Mouse (Mus musculus): ENCODE measurements at regions not wholly inside any gene's neighbourhood (a gene's known extent, or its start where the extent isn't known, plus 50 kb on each side); places are given as distances from the start of the nearest gene placed in this dataset.

DNA sequence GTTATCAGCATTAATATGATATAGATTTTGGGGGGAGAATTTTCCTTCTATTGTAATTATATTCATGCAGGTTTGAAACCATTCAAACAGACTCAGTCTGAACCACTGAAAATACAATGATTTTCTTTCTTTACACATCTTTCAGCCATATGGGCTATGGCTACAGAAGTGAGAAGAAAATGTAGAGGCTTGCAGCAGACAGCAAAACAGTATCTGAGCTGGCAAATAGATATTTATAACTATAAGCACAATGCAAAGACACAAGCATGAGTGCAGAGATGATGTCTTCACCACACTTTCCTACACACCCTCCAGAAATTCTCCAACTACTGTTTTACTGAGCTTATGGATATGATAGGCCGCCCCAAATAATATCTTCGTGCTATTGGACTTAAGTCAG is 92.6 kb upstream of the Klf6 start:
- in situ Hi-C loops (cut with MboI, MseI): loop anchor here (5.0 to 10.0 kb wide), 3 partner anchors 51 to 206 kb away; partner anchors contain the start of gene Klf6

DNA sequence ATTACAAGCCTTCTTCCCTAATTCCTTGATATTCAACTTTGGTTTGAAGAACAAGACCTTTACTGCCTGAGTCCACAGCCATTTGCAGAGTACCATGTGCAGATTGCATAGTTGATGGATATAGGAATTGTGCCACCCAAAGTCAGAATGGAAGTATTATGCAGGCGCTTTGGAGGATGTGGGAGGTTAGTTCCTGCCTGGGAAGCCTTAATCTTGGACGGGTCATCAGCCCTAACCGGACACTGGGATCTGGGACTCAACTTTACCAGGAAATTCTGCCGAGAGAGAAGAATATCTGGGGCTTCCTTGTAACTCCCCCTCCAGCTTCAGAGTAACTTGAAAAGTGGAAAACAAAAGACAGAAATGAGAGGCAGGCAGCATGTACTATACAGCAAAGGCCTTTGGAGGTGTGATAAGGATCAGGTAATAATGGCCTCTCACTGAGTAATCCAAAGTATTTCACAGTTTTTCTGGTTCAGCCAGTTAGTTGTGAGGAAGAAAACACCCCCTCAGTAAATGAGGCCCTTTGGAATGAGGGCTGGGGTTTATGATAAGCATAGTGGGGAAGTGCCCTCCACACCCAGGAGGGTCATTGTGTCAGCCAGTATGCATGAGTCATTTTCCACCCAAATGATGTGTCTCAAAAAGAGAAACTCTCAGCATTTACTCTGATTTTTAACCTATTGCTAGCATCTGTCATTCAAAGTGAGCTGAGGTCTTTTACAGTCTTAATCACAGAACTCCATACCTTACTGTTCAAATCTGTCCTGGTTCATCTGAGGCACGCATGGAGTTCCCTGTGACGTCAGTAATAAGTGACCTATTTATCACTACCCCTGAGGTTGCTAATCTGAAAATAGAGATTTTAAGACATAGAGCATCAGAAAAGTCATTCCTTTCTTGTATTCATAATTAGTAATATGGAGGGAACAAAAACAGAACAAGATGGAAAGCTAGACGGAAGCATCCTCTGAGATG is 91.7 kb upstream of the Klf6 start:
- in situ Hi-C loops (cut with MboI, MseI): loop anchor here (5.0 to 10.0 kb wide), 4 partner anchors 52 to 257 kb away; partner anchors contain the start of gene Klf6

DNA sequence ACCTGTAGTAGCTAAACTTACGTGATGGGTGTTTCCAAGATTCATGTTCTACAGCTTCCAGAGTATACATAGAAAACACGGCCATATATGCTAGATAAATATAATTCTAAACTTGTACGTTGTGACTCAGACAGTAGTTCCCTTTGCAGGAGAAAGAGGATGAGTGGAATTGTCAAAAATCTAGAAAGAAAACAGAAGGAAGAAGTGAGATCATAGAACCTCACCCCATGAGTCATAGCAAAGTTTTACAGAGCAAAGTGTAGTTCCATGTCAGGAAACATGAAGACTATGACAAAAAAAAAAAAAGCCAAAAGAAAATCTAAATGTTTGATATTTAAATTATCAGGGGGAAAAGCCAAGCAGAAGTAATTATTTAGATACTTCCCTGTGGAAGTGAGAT is 87.5 kb upstream of the Klf6 start:
- in situ Hi-C loops (cut with MboI, MseI): loop anchor here (5.0 kb wide), 1 partner anchor 262 kb away; no protein-coding TSS in a partner anchor

DNA sequence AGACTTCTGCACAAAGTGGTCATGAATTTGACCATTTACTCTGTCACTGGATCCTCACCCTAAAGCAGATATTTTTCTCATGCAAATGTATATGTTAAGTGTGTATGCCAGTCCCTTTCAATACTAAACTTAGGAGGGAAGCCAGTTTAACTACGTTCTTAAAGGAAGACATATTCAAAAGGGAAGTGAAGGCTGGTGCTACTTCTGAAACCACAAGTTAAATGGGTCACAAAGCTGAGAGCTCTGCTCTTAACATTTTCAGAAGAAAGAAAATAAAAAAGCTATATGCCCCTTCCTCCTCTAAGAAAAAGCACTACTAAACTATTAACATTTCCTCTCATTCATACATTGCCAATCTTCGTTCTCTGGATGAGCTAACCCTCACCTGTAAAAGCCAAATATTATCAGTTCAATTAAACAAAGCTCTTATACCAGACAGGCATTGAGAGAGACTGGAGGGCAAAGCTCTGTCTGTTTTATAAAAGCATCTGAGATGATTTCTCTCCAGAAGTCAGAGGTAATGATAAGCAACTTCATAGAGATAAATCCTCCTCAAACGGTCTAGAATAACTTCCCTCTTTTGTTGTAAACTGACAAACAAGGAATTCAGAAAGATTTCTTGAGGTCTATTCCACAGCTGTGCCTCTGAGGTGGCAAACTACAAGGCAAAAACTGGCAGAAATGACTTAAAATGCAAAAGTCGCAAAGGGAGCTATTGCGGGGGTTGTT is 82.7 kb upstream of the Klf6 start:
- in situ Hi-C loops (cut with MboI, MseI): no loop called here

- in situ Hi-C loops (cut with MboI, MseI): no loop called here
These were observed 81.9 kb upstream of the Klf6 start for GRCm38 (mm10) chr13:5779410-5779809.

GRCm38 (mm10) chr13:5782540-5782939 is 78.7 kb upstream of the Klf6 start:
- in situ Hi-C loops (cut with MboI, MseI): no loop called here

GRCm38 (mm10) chr13:5787114-5787513 is 74.2 kb upstream of the Klf6 start:
- in situ Hi-C loops (cut with MboI, MseI): no loop called here

DNA sequence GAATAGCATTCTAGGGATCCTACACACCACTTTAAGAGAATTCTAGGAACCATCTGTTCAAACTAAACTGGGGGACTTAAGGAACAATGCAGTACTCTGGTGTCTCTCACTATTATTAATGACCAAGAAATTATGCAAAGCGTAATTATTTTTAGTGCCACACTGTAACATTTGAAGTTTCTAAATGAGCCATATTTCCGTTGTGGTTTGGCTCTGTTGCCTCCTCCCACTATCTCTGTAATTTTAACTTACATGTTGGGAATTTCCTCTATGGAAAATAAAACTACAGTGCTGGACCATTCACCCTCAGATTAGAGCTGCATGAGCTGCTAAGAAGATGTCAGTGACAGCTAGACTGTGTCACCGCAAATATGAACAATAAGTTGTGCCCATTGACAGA is 72.0 kb upstream of the Klf6 start:
- in situ Hi-C loops (cut with MboI, MseI): no loop called here

DNA sequence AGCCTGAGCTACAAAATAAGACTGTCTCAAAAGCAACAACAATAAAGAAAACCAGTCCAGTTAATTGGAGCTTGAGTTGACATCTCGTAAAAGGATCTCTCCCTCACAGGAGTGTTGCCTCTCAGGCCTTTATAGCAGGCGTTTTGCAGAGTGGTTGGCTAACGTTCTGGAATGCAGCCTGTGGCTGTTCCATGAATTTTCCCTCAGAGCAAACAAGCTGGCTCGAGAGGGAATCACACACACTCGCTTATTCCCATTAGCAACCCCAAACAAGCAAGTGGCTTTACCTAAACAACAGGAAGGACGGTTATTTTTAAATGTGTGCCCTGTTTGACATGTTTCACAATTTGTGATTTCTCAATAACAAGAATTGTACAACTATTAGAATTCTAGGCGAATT is 59.2 kb upstream of the Klf6 start:
- in situ Hi-C loops (cut with MboI, MseI): no loop called here

GRCm38 (mm10) chr13:5802826-5803225 is 58.5 kb upstream of the Klf6 start:
- in situ Hi-C loops (cut with MboI, MseI): no loop called here

GRCm38 (mm10) chr13:5803540-5804380 is 57.5 kb upstream of the Klf6 start:
- in situ Hi-C loops (cut with MboI, MseI): no loop called here

DNA sequence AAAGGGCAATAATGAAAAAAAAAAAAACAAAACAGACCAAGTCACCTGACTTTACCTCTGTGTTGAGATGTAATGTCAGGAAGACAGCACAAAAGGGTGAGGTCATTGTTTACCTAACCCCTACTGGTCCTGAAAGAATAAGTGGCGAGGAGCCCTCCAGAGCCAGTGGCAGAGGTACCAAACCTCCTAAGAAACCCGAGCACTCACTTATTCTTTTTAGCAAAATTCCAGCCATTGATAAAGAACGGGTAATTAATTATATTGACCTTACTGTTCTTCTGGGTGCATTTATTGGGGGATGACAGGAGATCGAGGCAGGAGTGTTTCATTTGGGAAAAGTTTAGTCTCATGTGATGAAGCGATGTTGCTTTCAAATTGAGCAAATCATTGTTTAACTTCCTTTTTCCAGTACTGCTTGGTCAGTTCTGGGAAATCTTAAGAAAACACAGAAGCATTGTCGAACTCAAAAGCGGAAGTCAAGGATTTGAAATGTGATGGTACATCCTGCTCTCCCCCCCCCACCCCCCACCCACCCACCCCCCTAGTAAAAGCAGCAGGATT is 56.8 kb upstream of the Klf6 start:
- in situ Hi-C loops (cut with MboI, MseI): no loop called here

GRCm38 (mm10) chr13:5808380-5808779 is 52.9 kb upstream of the Klf6 start:
- in situ Hi-C loops (cut with MboI, MseI): no loop called here
